Mouse (Mus musculus) hindbrain, embryonic 11.5 days (tissue): ENCODE results near the gene Hlx. TPM values are rescaled to one million over a fixed set of nuclear protein-coding genes. Genes with fewer than 3 reads are reported as not detected.

Experiments used
- ATAC-seq: fragments of 200-750 bp; cut with Nextera tagmentation; 2 replicates; pipeline ENCODE4 v1.8.0; 2017; ENCODE audit warnings: mild to moderate bottlenecking, moderate TSS enrichment, moderate library complexity; ENCODE audit not compliant: low FRiP score
- DNase-seq: peaks from one replicate; pipeline ENCODE4 v3.0.0-alpha.2; 2015; ENCODE audit warnings: low spot score
- H3K27ac ChIP-seq: fragments of 300-500 bp; sonication (generic); 2 replicates; pipeline ENCODE4 v1.5.1; 2014; ENCODE audit warnings: mild to moderate bottlenecking, low read depth, low read length
- H3K27me3 ChIP-seq: fragments of 300-500 bp; sonication (generic); 2 replicates; pipeline ENCODE4 v1.6.1; 2014; ENCODE audit warnings: mild to moderate bottlenecking, low read length, moderate library complexity, mixed read lengths; ENCODE audit not compliant: control insufficient read depth, insufficient read depth
- H3K36me3 ChIP-seq: fragments of 300-500 bp; sonication (generic); 2 replicates; pipeline ENCODE4 v1.6.1; 2014; ENCODE audit warnings: mild to moderate bottlenecking, low read length, moderate library complexity, mixed read lengths; ENCODE audit not compliant: control insufficient read depth, insufficient read depth
- H3K4me1 ChIP-seq: fragments of 300-500 bp; sonication (generic); replicated peaks from 2 replicates; pipeline ENCODE4 v1.6.1; 2014; ENCODE audit warnings: low read length, mixed read lengths; ENCODE audit not compliant: control insufficient read depth, insufficient read depth
- H3K4me2 ChIP-seq: fragments of 300-500 bp; sonication (generic); replicated peaks from 2 replicates; pipeline ENCODE4 v1.6.1; 2014; ENCODE audit warnings: mild to moderate bottlenecking, low read depth, low read length
- H3K4me3 ChIP-seq: fragments of 300-500 bp; sonication (generic); 2 replicates; pipeline ENCODE4 v1.5.1; 2014; ENCODE audit warnings: low read depth, low read length
- H3K9ac ChIP-seq: fragments of 300-500 bp; sonication (generic); 2 replicates; pipeline ENCODE4 v1.6.1; 2014; ENCODE audit warnings: low read depth, low read length
- H3K9me3 ChIP-seq: fragments of 300-500 bp; sonication (generic); 2 replicates; pipeline ENCODE4 v1.6.1; 2016; ENCODE audit warnings: low read length; ENCODE audit not compliant: control insufficient read depth
- WGBS: fragments of 180-500 bp; shearing (Covaris S2); extraction: QIAGEN DNeasy Blood & Tissue Kit; methylation state at CpG from one replicate; pipeline ENCODE4 v1.1.7; 2014; 5-methylcytosine and 5-hydroxymethylcytosine counted together
- polyA plus RNA-seq: library from polyadenylated mRNA; unstranded; fragments of >200 nt; fragmentation: Nextera tagmentation; extraction: Ambion mirVana; gene quantifications from 2 replicates; pipeline ENCODE4 v1.2.1, GENCODE M21; 2014

Hlx gene
- polyA plus RNA-seq, 1 experiment from 2014 or later: 3.9 TPM

DNA sequence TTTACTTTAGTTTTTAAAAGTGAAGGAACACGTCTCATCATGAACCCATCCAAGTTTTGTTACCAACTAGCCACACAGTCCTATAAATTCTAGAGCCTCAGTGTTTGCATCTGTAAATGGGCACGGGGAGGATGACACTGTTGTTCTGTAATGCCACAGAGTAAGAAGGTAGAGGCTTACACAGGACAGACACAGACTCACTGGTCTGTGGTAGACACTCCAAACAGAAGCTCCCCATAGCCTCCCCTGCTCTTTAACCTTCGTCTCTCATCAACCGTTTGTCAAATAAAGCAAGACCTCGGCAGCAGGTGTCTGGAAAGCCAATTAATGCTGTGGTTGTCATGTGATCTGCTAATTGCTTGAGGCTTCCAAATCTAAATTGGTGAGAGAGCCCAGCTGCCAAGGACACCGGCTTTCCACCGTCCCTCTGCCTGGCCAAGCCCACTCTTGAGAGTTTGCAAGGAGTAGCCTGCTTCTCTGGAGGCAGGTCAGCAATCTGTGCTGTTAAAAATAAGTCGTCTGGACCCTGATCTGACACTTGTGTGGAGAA is 52.9 kb downstream of the Hlx start:
- 66% methylated on average over 8 of the region's 8 CpGs for WGBS
- Histone ChIP-seq H3K9ac (no peak overlapping the region), H3K4me3 (no peak overlapping the region), H3K36me3 (no peaks in the 10 kb centered on the region), H3K4me1 (no peaks in the 10 kb centered on the region), H3K4me2 (no peak overlapping the region), H3K9me3 (no peaks in the 10 kb centered on the region), H3K27me3 (no peaks in the 10 kb centered on the region), H3K27ac (no peak overlapping the region)
- DNase-seq (no peak), ATAC-seq (no peak)

DNA sequence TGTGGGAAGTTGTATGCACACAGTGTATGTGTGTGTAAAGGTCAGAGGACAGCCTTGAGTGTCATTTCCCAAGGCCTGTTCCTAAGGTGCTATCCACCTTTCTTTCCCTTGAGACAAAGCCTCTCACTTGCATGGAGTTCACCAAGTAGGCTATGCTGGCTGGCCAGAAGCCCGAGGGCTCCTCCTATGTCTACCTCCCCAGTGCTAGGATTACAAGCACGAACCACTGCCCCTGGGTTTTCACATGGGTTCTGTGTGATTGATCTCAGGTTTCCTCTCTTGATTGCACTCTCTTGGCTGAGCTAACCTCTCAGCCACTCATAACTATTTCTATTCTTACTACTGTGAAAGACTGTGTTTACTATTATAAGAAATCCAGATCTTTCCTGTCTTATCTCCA is 54.8 kb downstream of the Hlx start:
- no peaks in the 10 kb centered on the region for H3K4me1 ChIP-seq
- ATAC-seq (no peak), DNase-seq (no peak)
- no peak overlapping the region for H3K27ac ChIP-seq
- 69% methylated on average over 2 of the region's 2 CpGs for WGBS
- no peak overlapping the region for H3K9ac ChIP-seq
- H3K9me3 ChIP-seq: no peaks in the 10 kb centered on the region
- no peak overlapping the region for H3K4me2 ChIP-seq
- H3K27me3 ChIP-seq: no peaks in the 10 kb centered on the region
- H3K36me3 ChIP-seq: no peaks in the 10 kb centered on the region
- H3K4me3 ChIP-seq: no peak overlapping the region

Other genes with a start within 250 kb of the Hlx start
- gene Marc1, start 78.7 kb upstream of the Hlx start, polyA plus RNA-seq: 0.21 and 0.26 TPM in 2 replicates
- 109 and 114 TPM in 2 replicates for gene Marc2, start 113.8 kb upstream of the Hlx start, polyA plus RNA-seq
- gene C130074G19Rik, start 150.6 kb upstream of the Hlx start, polyA plus RNA-seq: 0.86 and 0.96 TPM in 2 replicates